Comparison of ENCODE assay signal across 8 mouse cellular contexts in the genomic region with DNA sequence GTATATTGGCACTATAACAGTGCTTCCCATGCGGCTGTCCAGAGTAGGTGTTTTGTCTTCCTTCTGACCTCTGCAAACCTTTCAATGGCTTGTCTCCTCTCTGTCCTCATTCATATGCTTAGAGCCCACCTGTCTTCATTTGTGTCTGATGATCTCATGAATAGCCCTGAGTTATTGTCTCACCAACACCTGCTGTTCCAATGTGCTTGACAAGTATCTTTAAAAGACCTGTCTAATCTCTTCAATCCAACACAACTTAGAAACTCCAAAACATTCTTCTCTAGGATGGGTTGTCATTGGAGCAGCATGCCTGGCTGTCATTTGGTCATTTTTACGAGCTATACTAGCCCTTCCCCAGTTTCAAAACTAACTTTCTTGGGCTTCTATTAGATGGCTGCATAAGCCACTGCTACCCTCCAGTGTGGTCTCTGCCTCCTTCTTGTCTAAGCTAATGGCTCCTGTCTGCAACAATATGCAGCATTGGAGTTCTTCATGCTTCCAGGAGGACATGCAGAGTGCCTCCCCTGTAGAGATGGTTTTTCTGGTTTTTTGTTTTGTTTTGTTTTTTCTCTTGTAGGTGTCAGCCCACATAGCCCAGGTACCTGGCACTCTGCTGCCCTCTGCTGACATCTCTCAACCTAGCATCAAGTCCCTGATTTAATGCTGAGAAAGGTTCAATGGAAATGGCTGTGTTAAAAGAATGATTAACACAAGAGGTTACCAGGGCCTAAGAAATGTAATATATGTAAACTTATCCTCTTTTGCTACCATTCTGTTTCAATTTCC.
DNase-seq lines count a peak whose midpoint lies in the region; ATAC-seq lines count a peak whose summit lies in the region.

No protein-coding gene starts in this region.

- WGBS in heart, embryonic 10.5 days: 75% methylated on average over 2 of the region's 2 CpGs
- WGBS in large intestine, adult 2 months: 72% methylated on average over 2 of the region's 2 CpGs

- no peak overlapping the region for H3K27ac ChIP-seq in heart, embryonic 10.5 days

- H3K9me3 ChIP-seq in heart, embryonic 10.5 days: no peaks in the 10 kb centered on the region

- peak; percentile 73 for DNase-seq in heart, adult 11 months
- DNase-seq in heart, embryonic 10.5 days (ENCODE audit: low spot score): no peak
- DNase-seq in c-Kit-positive CD71-positive TER-119-positive erythroid progenitor cells, embryonic 14.5 days (ENCODE audit: low spot score): peak; percentile 6
- peak; percentile 66 for DNase-seq in forelimb bud, embryonic 11.5 days (ENCODE audit: low read depth, low spot score)
- peak; percentile 25 for DNase-seq in large intestine, adult 2 months (ENCODE audit: low read depth, low spot score)
- DNase-seq in spleen, postnatal 4 days (ENCODE audit: low spot score in 2 of 2): peak; percentile 19 to 67

- no peak overlapping the region for H3K4me3 ChIP-seq in heart, embryonic 10.5 days

- no peaks in the 10 kb centered on the region for H3K27me3 ChIP-seq in heart, embryonic 10.5 days (ENCODE audit: insufficient read depth, poor library complexity, severe bottlenecking)

- peak; percentile 62 for ATAC-seq in CD4-positive, CD25-positive, alpha-beta regulatory T cell, adult 4 months
- peak; percentile 74 for ATAC-seq in megakaryocyte-erythroid progenitor cell, adult 5-6 weeks (replicated peaks; ENCODE audit: low FRiP score, low TSS enrichment, poor library complexity, severe bottlenecking)

- H3K4me1 ChIP-seq in heart, embryonic 10.5 days: peaks cover 2% of the 10 kb centered on the region; the same call in 1 of the 2 replicates

- no peaks in the 10 kb centered on the region for H3K36me3 ChIP-seq in heart, embryonic 10.5 days
